Mouse (Mus musculus) midbrain, embryonic 12.5 days (tissue): ENCODE measurements around the gene Pimreg. TPM values are rescaled to one million over a fixed set of nuclear protein-coding genes. Genes with fewer than 3 reads are reported as not detected.

ENCODE experiments used
- ATAC-seq: fragments of 200-750 bp; cut with Nextera tagmentation; 2 replicates; pipeline ENCODE4 v1.8.0; 2017; ENCODE audit warnings: low read depth, moderate TSS enrichment, moderate library complexity; ENCODE audit not compliant: low FRiP score
- H3K27ac ChIP-seq: fragments of 300-500 bp; sonication (generic); replicated peaks from 2 replicates; pipeline ENCODE4 v1.5.1; 2016; ENCODE audit warnings: mild to moderate bottlenecking
- H3K27me3 ChIP-seq: fragments of 300-500 bp; sonication (generic); 2 replicates; pipeline ENCODE4 v1.6.1; 2016; ENCODE audit warnings: mild to moderate bottlenecking
- H3K36me3 ChIP-seq: fragments of 300-500 bp; sonication (generic); 2 replicates; pipeline ENCODE4 v1.6.1; 2016
- H3K4me1 ChIP-seq: fragments of 300-500 bp; sonication (generic); 2 replicates; pipeline ENCODE4 v1.6.1; 2016
- H3K4me2 ChIP-seq: fragments of 300-500 bp; sonication (generic); replicated peaks from 2 replicates; pipeline ENCODE4 v1.6.1; 2016; ENCODE audit warnings: mild to moderate bottlenecking, moderate library complexity
- H3K4me3 ChIP-seq: fragments of 300-500 bp; sonication (generic); 2 replicates; pipeline ENCODE4 v1.5.1; 2016; ENCODE audit warnings: mild to moderate bottlenecking
- H3K9ac ChIP-seq: fragments of 300-500 bp; sonication (generic); replicated peaks from 2 replicates; pipeline ENCODE4 v1.6.1; 2016; ENCODE audit warnings: mild to moderate bottlenecking, moderate library complexity
- H3K9me3 ChIP-seq: fragments of 300-500 bp; sonication (generic); 2 replicates; pipeline ENCODE4 v1.6.1; 2016; ENCODE audit warnings: mild to moderate bottlenecking
- WGBS: fragments of 180-500 bp; shearing (Covaris S2); methylation state at CpG from one replicate; pipeline ENCODE4 v1.1.7; 2016; 5-methylcytosine and 5-hydroxymethylcytosine counted together
- polyA plus RNA-seq: library from polyadenylated mRNA; unstranded; fragments of >200 nt; fragmentation: Nextera tagmentation; extraction: Ambion mirVana; gene quantifications from 2 replicates; pipeline ENCODE4 v1.2.1, GENCODE M21; 2016

The Pimreg gene
- polyA plus RNA-seq, 1 experiment from 2014 or later: 166 TPM

DNA sequence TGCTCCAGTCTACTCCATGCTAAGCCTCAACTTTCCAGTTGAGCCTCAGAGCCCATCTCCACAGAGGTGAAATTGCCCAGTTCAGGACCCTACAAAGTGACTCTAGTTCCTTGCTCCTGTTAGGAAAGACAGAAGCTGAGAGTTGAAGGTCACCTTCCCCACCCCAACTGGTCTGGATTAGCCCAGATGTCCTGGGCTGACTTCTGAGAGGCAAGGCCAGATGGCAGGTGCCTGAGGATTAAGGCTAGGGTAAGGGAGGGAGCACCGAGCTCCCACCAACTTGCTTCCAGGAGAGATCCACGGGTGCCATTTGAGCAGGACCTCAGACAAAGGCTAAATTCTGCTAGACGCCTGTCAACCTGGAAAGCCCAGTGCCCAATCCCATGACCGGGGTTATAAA is 9.7 kb upstream of the Pimreg start:
- H3K36me3 ChIP-seq: no peaks in the 10 kb centered on the region
- no peak overlapping the region for H3K27ac ChIP-seq
- WGBS: 85% methylated on average over 4 of the region's 4 CpGs
- peaks cover 25% of the 10 kb centered on the region for H3K27me3 ChIP-seq
- H3K4me2 ChIP-seq: no peak overlapping the region
- H3K4me3 ChIP-seq: no peak overlapping the region
- H3K9ac ChIP-seq: no peak overlapping the region
- ATAC-seq: no peak
- no peaks in the 10 kb centered on the region for H3K4me1 ChIP-seq
- no peaks in the 10 kb centered on the region for H3K9me3 ChIP-seq

DNA sequence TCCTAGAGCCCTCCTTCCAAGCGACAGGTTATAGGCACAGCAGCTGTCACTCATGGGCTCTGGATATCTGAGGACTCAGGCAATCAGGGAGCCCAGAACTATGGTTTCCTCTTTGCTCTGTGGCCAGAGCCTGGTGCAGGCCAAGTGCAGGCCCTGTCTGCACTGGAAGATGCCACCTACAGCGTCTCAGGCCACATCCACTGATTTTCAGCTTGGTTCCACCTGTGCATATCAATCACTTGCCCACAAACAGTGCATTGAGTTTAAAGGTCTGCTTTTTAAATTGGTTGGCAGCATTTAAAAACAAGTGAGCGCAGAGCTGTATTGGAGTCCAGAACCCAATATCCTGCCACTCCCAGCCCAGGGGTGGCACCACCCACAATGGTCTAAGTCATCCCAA is 9.2 kb upstream of the Pimreg start:
- ATAC-seq: no peak
- H3K4me1 ChIP-seq: no peaks in the 10 kb centered on the region
- H3K27ac ChIP-seq: no peak overlapping the region
- H3K27me3 ChIP-seq: peaks cover 22% of the 10 kb centered on the region
- WGBS: 92% methylated on average over 3 of the region's 3 CpGs
- H3K4me3 ChIP-seq: no peak overlapping the region
- no peak overlapping the region for H3K9ac ChIP-seq
- H3K4me2 ChIP-seq: no peak overlapping the region
- no peaks in the 10 kb centered on the region for H3K9me3 ChIP-seq
- H3K36me3 ChIP-seq: no peaks in the 10 kb centered on the region

DNA sequence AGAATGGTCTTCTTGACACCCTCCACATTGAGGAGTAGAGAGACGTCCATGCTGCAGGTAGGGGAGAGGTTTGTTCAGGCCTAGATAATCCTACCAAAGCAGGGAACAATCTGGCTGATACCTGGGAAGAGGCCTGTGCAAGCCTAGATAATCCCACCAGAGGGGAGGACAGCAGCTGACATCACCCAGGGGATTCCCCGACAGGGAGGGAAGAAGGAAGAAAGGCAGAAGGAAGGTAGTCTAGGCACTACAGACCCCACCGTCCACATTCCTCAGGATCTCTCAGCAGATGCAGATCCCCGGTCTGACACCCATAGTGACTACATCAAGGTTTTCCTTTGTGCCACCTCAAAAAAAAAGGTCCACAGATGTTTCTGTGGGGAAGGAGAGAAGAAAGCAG is 4.4 kb upstream of the Pimreg start, which contains the start of gene Aipl1:
Gene Aipl1 (minus strand): TSS at position 101 of the 400 bp plus-strand sequence.
- Histone ChIP-seq H3K27me3 (no peaks in the 10 kb centered on the region), H3K36me3 (no peaks in the 10 kb centered on the region), H3K4me3 (no peak within 1 kb of the TSS), H3K4me2 (no peak within 1 kb of the TSS), H3K4me1 (peaks cover 30% of the 10 kb centered on the region), H3K27ac (no peak within 1 kb of the TSS), H3K9ac (no peak within 1 kb of the TSS), H3K9me3 (no peaks in the 10 kb centered on the region)
- whole genome bisulfite sequencing: 50% methylated on average over 4 of the region's 4 CpGs
- ATAC-seq: no peak

DNA sequence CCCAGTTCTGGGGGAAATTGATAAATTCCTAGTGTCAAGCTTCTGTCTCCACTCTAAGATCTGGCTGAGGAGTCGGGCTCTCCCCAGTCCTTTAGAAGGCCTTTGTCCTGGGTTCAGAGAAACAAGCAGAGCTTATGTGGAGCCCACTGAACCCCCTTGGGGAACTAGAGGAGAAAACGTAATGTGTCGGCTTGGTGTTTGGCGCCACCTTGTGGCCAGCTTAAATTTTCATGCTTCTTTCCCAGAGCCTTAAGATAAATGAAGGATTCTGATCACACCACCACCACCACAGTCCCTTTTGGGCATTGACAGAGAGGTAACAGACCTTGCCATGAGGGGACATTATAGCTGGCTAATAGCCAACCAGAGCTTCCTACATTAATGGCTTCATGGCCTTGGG is 3.8 kb upstream of the Pimreg start:
- Histone ChIP-seq H3K4me2 (no peak overlapping the region), H3K4me1 (peaks cover 35% of the 10 kb centered on the region), H3K9me3 (no peaks in the 10 kb centered on the region), H3K27me3 (no peaks in the 10 kb centered on the region), H3K36me3 (no peaks in the 10 kb centered on the region), H3K9ac (no peak overlapping the region), H3K4me3 (no peak overlapping the region), H3K27ac (no peak overlapping the region)
- ATAC-seq: no peak
- 3% methylated on average over 4 of the region's 4 CpGs for WGBS

DNA sequence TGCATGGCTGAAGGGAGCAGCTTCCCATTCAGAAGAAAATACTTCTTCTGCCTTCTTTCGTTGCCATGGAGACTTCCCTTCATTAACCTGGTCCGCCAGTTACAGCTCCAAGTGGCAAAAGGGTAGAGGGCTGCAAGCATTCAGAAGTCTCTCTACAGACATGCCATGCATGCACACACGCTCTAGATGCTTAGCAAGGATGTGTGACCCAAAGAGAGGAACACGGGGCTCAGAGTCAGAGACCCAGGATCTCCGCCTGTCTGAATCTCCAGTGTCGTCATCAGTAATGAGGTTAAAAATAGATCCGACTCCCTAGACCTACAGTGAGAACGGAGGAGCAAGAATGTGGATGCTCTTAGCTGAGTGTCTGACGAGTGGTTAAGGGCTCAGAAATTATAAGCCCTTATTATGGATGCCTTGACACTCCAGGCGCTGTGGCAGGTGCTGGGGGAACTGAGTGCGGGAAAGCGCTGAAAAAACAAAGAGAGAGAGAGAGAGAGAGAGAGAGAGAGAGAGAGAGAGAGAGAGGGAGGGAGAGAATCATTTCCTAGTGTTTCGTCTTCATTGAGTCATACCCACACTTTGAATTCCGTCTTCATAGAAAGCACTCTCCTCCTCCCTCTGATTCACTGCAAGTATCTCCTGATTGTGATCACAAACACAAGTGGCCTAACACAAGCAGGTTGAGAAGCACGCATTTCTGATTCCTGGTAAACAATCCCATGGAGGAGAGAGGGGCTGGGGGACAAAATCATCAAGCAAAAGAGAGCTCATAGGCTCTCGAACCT is 2.0 kb upstream of the Pimreg start:
- H3K27me3 ChIP-seq: no peaks in the 10 kb centered on the region
- no peaks in the 10 kb centered on the region for H3K9me3 ChIP-seq
- WGBS: 25% methylated on average over 16 of the region's 16 CpGs
- no peak for ATAC-seq
- H3K36me3 ChIP-seq: 0 out of 2 replicates have a peak, but pooled peaks cover 9% of the 10 kb centered on the region
- H3K4me1 ChIP-seq: peaks cover 53% of the 10 kb centered on the region
- peak overlapping the region; percentile 11 for H3K9ac ChIP-seq
- no peak overlapping the region for H3K4me3 ChIP-seq
- H3K27ac ChIP-seq: peak overlapping the region; percentile 40; the same call in 1 of the 2 replicates
- peak overlapping the region; percentile 34 for H3K4me2 ChIP-seq

DNA sequence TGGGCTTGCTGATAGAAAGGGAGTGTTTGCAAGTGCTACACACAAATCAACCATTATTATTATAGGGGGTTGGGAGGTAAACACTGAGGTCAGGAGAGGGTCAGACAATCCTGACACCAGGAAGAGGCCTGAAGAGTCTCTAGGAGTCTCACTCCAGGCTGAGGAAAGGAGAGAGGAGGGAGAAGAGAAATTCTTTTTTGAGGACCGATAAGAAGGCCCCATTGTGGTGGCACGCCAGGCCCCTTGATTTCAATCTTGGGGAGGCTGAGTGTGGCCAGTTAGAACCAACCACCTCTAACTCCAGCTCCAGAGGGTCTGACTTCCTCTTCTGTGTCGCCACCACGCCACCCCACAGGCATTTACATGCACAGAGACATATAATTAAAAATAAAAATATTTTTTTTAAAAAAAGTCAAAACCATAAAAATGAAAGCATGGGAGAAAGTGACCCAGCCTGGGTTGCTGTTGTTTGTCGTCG is 503 bp upstream of the Pimreg start:
- peak overlapping the region; percentile 79 for H3K4me2 ChIP-seq
- peaks cover 24% of the 10 kb centered on the region for H3K36me3 ChIP-seq
- no peaks in the 10 kb centered on the region for H3K27me3 ChIP-seq
- peak overlapping the region; percentile 82 for H3K27ac ChIP-seq
- H3K4me1 ChIP-seq: peaks cover 54% of the 10 kb centered on the region
- 11% methylated on average over 6 of the region's 6 CpGs for WGBS
- no peaks in the 10 kb centered on the region for H3K9me3 ChIP-seq
- peak overlapping the region; percentile 69 for H3K4me3 ChIP-seq
- peak overlapping the region; percentile 72 for H3K9ac ChIP-seq
- ATAC-seq: no peak

DNA sequence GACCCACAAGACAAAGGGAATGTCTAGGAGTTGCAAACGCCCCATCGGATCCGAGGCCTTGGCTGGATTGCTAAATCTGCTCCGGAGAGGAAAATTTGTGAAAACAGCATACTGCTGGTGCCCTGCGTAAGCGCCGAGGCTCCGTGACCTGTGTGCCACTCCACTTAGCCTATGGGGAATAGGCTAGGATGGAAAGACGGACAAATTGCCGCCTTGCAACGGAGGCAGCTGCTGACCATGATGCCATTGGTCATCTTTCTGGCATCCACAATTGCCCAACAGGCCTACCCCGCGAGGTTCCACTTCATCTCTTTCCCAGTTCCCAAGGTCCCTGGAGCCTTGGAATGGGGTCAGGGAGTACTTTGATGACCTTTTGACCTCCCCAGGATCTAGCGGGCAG is 799 bp downstream of the Pimreg start:
- Histone ChIP-seq H3K4me2 (peak overlapping the region; percentile 79), H3K36me3 (peaks cover 33% of the 10 kb centered on the region), H3K27me3 (no peaks in the 10 kb centered on the region), H3K9ac (peak overlapping the region; percentile 62), H3K4me3 (peak overlapping the region; percentile 69), H3K9me3 (no peaks in the 10 kb centered on the region), H3K27ac (no peak overlapping the region), H3K4me1 (peaks cover 54% of the 10 kb centered on the region)
- no peak for ATAC-seq
- WGBS: 2% methylated on average over 14 of the region's 14 CpGs

DNA sequence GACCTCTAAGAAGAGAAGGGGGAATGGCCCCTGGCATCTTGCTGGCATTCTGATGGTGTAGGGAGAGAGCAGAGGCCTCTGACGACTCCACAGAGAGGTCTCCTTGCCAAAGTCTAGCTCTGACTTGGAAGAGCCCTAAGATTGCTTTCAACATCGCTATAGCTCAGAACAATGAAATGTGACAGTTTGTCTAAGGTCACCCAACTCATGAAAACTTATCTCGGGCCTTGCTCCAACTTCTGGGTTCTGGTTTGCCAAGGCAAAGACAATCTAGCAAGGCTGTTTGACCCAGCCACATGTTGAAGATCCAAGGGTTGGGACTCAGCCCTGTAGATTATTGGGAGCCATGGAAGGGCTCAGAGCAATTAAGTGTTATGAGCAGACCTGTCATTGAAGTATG is 2.4 kb downstream of the Pimreg start:
- peaks cover 46% of the 10 kb centered on the region for H3K4me1 ChIP-seq
- no peak overlapping the region; the same call in 1 of the 2 replicates for H3K9ac ChIP-seq
- peaks cover 39% of the 10 kb centered on the region for H3K36me3 ChIP-seq
- no peak overlapping the region for H3K27ac ChIP-seq
- peak overlapping the region; percentile 69; the same call in 1 of the 2 replicates for H3K4me3 ChIP-seq
- ATAC-seq: no peak
- WGBS: 88% methylated on average over 3 of the region's 3 CpGs
- H3K4me2 ChIP-seq: peak overlapping the region; percentile 79
- peaks cover 9% of the 10 kb centered on the region for H3K27me3 ChIP-seq
- no peaks in the 10 kb centered on the region for H3K9me3 ChIP-seq

DNA sequence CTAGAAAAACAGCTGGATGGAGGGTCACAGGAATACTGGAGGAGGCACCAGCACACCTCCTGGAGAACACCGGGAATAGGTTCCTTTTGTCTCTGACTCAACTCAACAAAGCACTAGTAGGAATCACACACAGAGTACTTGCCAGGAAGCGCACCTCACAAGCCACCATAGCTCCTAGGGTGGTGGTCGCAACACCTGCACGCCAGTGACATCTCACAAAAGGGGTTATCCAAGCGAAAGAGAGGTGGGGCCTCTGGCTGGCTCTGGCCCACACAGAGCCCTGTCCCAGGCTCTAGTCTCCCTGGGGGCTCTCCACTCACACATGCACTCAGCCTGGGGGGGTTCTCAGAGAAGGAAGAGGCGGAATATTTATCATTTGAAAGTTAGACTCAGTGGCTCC is 6.9 kb downstream of the Pimreg start:
- ATAC-seq: no peak
- H3K27ac ChIP-seq: no peak overlapping the region
- H3K4me1 ChIP-seq: peaks cover 24% of the 10 kb centered on the region
- H3K36me3 ChIP-seq: peaks cover 39% of the 10 kb centered on the region
- H3K4me2 ChIP-seq: no peak overlapping the region
- peaks cover 52% of the 10 kb centered on the region for H3K27me3 ChIP-seq
- no peaks in the 10 kb centered on the region for H3K9me3 ChIP-seq
- WGBS: 58% methylated on average over 6 of the region's 6 CpGs
- H3K9ac ChIP-seq: no peak overlapping the region
- no peak overlapping the region for H3K4me3 ChIP-seq

DNA sequence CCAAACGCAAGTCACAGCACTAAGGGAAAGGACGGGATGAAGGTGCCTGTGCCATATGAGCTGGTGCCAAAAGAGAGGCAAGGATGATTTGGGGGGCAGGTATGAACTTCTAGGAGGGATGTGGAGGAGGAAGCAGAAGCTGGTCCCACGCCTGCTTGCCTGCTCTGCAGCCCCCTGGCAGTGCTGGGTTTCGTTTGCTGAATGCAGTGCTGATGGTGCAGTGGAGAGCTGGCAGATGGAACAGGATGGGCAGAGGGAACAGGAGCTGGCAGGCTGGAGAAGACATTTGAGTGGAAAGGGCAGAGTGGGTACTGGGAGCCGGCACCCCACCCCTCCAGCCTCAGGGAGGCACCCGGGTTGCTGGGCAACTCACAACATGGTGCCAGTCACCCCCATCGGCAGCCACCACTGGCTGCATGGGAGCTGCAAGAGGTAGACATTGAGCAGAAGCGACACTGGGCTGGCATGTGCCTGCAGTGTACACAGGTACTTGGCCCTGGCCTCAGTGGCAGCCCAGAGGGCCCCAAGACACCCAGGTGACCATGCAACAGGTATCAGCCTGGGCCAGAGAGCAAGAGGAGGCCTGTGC is 7.4 kb downstream of the Pimreg start:
- WGBS: 69% methylated on average over 8 of the region's 8 CpGs
- Histone ChIP-seq H3K4me3 (no peak overlapping the region), H3K27ac (no peak overlapping the region), H3K4me1 (peaks cover 18% of the 10 kb centered on the region), H3K36me3 (peaks cover 35% of the 10 kb centered on the region), H3K4me2 (no peak overlapping the region), H3K9me3 (no peaks in the 10 kb centered on the region), H3K27me3 (peaks cover 56% of the 10 kb centered on the region), H3K9ac (no peak overlapping the region)
- ATAC-seq: no peak

DNA sequence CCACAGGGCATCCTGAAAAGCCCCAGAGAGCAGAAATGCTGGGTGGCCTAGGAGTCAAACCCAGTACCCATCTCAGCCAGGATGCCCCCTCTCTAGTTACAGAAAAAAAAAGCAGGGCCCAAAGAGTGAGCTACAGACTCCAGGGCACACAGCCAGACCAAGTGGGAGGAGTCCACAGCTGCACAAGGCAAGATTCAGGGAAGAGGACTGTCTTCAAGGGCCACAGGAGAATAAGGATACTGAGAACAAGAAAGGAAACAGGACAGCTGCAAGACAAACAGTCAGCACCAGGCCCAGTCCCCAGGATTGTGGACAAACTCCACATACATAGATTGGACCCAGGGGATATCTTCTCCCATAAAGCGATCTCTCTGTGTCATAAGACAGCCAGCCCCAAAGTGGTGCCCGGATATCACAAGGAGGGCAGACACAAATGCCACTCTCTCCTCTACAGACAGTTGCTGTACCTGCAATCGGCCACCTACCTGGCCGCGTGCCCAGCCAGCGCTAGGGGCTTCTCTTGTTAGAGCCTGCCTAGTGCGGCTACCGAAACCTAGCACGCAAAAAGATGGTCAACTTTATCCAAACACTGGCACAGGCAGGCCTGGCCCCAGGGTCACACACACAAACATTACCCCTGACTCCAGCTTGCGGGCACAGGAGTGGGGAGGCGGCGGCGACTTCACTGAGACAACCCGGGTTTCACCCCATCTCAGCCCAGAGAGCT is 8.5 kb downstream of the Pimreg start:
- Histone ChIP-seq H3K4me2 (peak overlapping the region; percentile 92), H3K36me3 (peaks cover 25% of the 10 kb centered on the region), H3K4me3 (peak overlapping the region; percentile 58), H3K9me3 (no peaks in the 10 kb centered on the region), H3K9ac (peak overlapping the region; percentile 62), H3K27ac (no peak overlapping the region), H3K27me3 (peaks cover 59% of the 10 kb centered on the region), H3K4me1 (peaks cover 12% of the 10 kb centered on the region)
- 26% methylated on average over 14 of the region's 14 CpGs for WGBS
- no peak for ATAC-seq
